Comparison of ENCODE assay signal across 14 mouse cellular contexts in genomic region chr14:71795713-71796112, GRCm38 (mm10).
"Had no signal": no experiment of that assay in that cellular context is flagged by ENCODE, and none has a peak within 500 bp of the region (broad histone marks: within the 10 kb centered on the region; RNA-seq: fewer than 3 reads in every experiment).

No protein-coding gene starts in this region.

- H3K27me3 ChIP-seq: kidney, embryonic 15.5 days; limb, embryonic 13.5 days; midbrain, embryonic 13.5 days; neural tube, embryonic 13.5 days; stomach, embryonic 15.5 days had no signal

- H3K36me3 ChIP-seq: kidney, embryonic 15.5 days; limb, embryonic 13.5 days; midbrain, embryonic 13.5 days; neural tube, embryonic 13.5 days; stomach, embryonic 15.5 days had no signal

- H3K9me3 ChIP-seq: kidney, embryonic 15.5 days; limb, embryonic 13.5 days; midbrain, embryonic 13.5 days; neural tube, embryonic 13.5 days; stomach, embryonic 15.5 days had no signal

- H3K27ac ChIP-seq: kidney, embryonic 15.5 days; limb, embryonic 13.5 days; liver, embryonic 14.5 days; midbrain, embryonic 13.5 days; neural tube, embryonic 13.5 days; stomach, embryonic 15.5 days had no signal

- H3K4me3 ChIP-seq: kidney, embryonic 15.5 days; limb, embryonic 13.5 days; midbrain, embryonic 13.5 days; neural tube, embryonic 13.5 days; stomach, embryonic 15.5 days had no signal

- H3K4me1 ChIP-seq: limb, embryonic 13.5 days; stomach, embryonic 15.5 days had no signal

- H3K4me2 ChIP-seq: kidney, embryonic 15.5 days; limb, embryonic 13.5 days; midbrain, embryonic 13.5 days; neural tube, embryonic 13.5 days; stomach, embryonic 15.5 days had no signal

- ATAC-seq: midbrain, embryonic 13.5 days had no signal

- H3K9ac ChIP-seq: kidney, embryonic 15.5 days; limb, embryonic 13.5 days; liver, embryonic 14.5 days; midbrain, embryonic 13.5 days; neural tube, embryonic 13.5 days; stomach, embryonic 15.5 days had no signal

- DNase-seq: kidney, postnatal 14 days; left cerebral cortex, postnatal 4 days; lung, adult 18-20 months; retina, postnatal 1 day; right cerebral cortex, postnatal 4 days; spleen, adult 18-20 months; thymus, adult 2 months; thymus, postnatal 25 days had no signal
